Mouse (Mus musculus) cerebellum, adult 18-20 months (tissue): ENCODE data around the gene Ppfia2.
A peak's percentile ranks its signal among the peaks of the same experiment; 100 is the strongest.

Experiments
- DNase-seq, 2 experiments: peaks; one replicate each; pipeline ENCODE4 v3.0.0; 2021

Ppfia2 gene

DNA sequence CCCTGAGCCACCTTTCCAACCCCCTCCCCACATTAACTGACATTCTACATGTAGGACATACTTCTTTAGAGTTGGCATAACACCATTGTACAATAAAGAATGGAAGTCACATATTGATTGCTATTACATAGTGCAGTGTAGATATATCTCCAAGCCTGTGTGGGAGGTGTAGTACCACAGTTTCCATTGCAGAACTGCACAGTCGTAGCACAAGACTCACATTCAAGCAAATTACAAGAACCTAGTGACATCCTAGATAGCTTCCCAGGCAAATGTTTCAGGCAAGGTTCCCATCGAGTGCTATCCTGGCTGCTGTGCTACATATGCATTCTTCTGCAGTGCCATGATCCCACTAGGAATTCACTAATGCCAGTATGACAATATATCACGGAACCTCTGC is 200.0 kb downstream of the Ppfia2 start:
- no peak for DNase-seq

GRCm38 (mm10) chr10:106681395-106681794 is 211.3 kb downstream of the Ppfia2 start:
- DNase-seq = peak; percentile 71 to 77

GRCm38 (mm10) chr10:106685519-106685918 is 215.4 kb downstream of the Ppfia2 start:
- no peak for DNase-seq

DNA sequence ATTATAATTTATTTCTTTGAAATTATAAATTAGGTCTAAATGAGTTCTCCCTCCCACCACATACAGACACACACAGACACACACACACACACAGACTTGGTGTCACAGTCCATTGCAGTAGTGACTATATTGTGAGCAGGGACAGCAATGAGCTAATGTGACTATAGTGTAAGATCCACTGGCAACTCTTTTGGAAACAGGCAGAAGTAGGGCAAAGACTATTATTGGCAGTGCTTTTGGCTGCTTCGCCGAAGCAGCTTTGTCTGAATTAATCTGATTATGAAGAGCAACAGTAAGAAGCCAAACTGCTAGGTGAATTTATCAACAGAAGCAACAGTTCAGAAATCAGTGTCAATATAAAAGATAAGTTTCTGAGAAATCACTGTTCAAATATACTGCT is 249.8 kb downstream of the Ppfia2 start:
- peak; percentile 32 to 48 for DNase-seq

DNA sequence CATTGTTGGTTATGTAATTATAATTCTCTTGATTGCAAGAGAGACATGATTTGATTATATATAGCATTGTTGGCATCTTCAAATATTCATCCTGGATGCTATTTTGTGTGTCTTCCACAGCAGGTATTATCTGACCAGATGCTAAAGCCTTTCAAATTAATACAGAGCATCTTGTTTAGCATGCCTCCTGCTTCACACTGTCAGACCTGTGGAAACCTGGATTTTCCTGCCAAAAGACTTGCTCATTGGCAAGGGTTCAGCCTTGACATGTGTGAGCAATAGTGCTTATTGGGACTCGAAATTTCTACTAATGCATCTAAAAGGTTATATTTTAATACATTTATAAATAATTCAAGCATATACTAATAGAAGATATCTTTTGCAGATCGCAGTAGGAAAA is 262.1 kb downstream of the Ppfia2 start:
- DNase-seq = peak; percentile 70 to 82

- no peak for DNase-seq
Observed at GRCm38 (mm10) chr10:106736230-106737063, 266.3 kb downstream of the Ppfia2 start.

GRCm38 (mm10) chr10:106738190-106738589 is 268.1 kb downstream of the Ppfia2 start:
- DNase-seq = no peak

GRCm38 (mm10) chr10:106744966-106745365 is 274.8 kb downstream of the Ppfia2 start:
- peak; percentile 66 to 68 for DNase-seq

DNA sequence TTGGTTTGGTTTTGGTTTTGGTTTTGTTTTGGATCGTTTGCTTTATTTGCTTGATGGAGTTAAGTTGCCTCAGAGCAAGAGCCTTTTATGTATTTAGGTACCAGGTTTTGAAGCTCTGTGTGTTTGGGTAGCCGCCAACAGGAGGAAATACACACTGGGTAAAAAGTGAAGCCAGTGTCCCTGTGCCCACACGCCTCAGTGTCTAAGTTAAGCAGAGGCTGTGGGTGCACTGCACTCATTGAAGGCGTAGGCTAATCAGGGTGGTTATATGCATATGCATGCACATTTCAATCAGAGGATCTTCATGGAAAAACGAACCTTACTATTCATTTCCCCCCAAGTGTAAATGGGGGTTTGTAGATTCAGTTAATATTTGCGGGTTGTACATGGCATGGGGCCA is 290.9 kb downstream of the Ppfia2 start:
- DNase-seq = peak; percentile 69 to 76

DNA sequence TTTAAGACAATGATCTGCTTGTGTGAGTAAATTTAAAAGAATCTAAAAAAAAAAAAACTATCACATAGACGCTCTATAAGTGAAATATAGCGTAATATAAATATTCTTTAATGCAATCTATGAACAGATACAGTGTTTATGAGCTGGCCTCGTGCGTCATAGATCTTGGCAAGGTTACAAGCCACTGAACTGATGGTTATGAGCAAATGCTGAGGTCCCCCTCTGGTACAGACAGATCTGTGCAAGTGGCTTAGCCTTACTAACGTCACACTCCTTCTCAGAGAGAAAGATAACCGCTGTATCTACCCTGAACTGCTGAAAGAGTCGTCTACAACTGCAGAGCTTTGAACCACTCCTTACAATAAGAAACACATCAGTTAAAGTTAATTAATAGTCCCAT is 293.6 kb downstream of the Ppfia2 start:
- no peak for DNase-seq

GRCm38 (mm10) chr10:106775571-106775970 is 305.4 kb downstream of the Ppfia2 start:
- no peak for DNase-seq

- DNase-seq = no peak
Observed at GRCm38 (mm10) chr10:106815447-106815846, 345.3 kb downstream of the Ppfia2 start.

DNA sequence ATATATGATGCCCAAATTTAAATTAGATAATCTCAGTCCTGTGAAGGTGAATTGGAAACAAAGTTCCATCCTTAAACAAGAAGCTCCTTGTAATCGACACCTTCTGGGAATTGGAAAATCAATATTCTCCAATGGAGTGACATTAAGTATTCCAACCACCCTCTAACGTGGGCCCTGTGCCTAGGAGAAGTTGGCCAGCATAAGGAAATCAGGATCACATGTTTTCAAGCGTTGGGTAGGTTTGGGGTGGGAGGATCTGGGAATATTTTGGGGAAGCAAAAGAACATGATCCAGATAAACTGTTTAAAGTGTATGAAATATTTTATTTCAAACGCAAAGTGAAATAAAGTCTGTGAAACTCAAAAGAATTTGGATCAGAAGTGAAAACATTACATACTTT is 348.2 kb downstream of the Ppfia2 start:
- no peak for DNase-seq

- no peak for DNase-seq
Observed at GRCm38 (mm10) chr10:106824215-106824614, 354.1 kb downstream of the Ppfia2 start.

DNA sequence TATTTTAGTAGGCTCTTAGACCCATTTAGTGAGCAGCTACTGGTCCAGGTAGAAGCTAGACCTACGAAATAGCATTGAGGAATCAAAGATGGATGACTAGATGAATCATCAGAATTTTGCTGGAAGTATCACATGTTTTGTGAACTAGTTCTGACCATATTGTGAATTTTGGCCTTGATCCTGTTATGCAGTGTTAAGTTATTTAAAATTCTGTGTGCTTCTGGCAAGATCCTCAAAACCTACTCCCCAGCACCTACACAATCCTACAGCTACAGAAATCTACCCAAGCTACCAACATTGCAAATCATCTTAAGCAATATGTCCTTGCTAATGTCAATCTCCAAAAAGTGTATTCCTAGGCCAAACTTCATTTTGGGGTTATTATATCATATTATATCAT is 368.3 kb downstream of the Ppfia2 start:
- DNase-seq = no peak

GRCm38 (mm10) chr10:106858106-106858505 is 388.0 kb downstream of the Ppfia2 start:
- DNase-seq = no peak

DNA sequence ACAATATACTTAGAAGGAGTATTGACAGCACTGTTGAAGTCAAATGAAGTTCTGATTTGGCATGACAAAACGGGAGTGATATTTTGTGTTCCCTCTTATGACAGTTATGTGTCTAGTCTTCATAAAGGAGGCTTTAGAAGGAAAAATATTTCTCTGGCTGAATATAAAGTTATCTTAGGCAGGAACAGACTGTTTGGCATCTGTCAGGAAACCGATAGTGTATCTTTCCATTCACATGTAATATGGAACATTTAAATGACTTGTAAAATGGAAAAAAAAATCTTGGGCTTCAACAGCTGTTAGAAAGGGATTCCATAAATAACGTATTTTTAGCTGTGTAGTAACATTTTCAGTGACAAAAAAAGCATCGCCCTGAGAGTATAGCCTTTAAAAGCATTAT is 400.1 kb downstream of the Ppfia2 start:
- no peak for DNase-seq

GRCm38 (mm10) chr10:106871847-106872246 is 401.7 kb downstream of the Ppfia2 start:
- no peak for DNase-seq

GRCm38 (mm10) chr10:106872714-106873113 is 402.6 kb downstream of the Ppfia2 start:
- no peak for DNase-seq

- DNase-seq = no peak
Observed at GRCm38 (mm10) chr10:106881330-106881729, 411.2 kb downstream of the Ppfia2 start.

GRCm38 (mm10) chr10:106896351-106896750 is 426.2 kb downstream of the Ppfia2 start:
- DNase-seq = no peak

DNA sequence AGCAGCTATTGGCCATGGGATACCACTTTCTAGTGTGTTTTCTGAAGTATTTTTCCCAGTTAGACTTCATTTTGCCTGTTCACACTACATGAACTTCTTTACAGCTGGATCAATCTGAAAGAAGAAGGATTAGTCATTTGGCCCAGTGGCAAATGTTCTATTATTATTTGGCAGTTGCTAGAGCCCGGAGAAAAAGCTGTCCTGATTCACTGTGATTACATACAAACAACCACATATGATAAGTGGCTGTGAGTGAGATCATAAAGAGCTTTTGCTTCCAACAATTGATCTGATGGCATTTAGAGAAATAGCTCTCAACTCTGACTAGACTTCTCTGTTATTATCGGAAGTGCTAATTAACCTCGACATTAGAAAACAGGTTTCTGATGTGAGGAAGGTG is 440.0 kb downstream of the Ppfia2 start:
- DNase-seq = no peak

- no peak for DNase-seq
Observed at GRCm38 (mm10) chr10:106913032-106913431, 442.9 kb downstream of the Ppfia2 start.

DNA sequence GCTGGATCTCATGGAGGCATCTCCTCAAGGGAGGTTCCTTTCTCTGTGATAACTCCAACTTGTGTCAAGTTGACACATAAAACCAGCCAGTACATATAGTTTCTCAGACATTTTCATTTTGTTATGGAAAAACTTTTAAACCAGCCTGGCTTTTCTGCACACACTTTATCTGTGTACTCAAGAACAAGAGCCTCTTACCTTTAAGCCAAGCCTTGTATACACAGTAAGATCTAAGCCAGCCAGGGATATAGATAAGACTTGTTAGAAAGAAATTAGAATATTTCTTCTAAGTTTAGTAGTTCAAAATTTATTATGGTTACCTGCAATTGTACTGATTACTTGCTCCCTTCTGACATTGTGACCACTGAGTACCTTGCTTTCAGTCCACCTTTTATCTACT is 444.1 kb downstream of the Ppfia2 start:
- no peak for DNase-seq

DNA sequence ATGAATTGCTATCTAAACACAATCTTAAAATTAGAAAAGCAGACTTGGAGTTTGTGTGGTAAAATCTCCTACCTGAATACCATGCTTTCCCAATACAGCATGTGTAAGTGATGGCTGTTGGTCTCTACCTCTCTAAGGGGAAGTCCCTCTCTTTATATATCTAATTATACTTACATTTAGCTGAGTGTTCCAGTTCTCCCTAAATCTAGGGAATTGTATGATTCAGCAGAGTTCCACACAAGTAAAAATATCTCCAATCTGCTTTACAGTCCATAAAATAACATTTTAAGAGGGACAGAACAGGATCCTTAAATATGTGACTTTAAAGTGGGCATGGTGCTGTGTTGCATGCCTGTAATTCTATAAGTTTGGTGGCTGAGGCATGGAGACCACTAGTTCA is 444.7 kb downstream of the Ppfia2 start:
- no peak for DNase-seq
